Mouse (Mus musculus) kidney, adult 2 months (tissue): Measurements from ENCODE around the gene Bub1.

Experiments used
- CTCF ChIP-seq: fragments of 200-500 bp; conservative IDR thresholded peaks from 2 replicates; pipeline ENCODE4 v1.5.1; 2011; ENCODE audit warnings: low read depth, mild to moderate bottlenecking, control low read depth, low read length, moderate library complexity, mixed read lengths; ENCODE audit not compliant: insufficient read depth, insufficient read length
- POLR2A ChIP-seq: fragments of 200-500 bp; IDR thresholded peaks from one replicate; pipeline ENCODE4 v1.6.1; 2011; ENCODE audit warnings: low read depth, low read length, control low read depth

- no peak for TF ChIP-seq CTCF
- peak; percentile 88 for TF ChIP-seq POLR2A
Measured at GRCm38 (mm10) chr2:127791919-127792603, 39.6 kb downstream of the Bub1 start, which contains the start of gene Mtln.
